Mouse (Mus musculus) neutrophil, adult 65 days (primary cell): ENCODE data around the gene Olfr166. TPM values are rescaled to one million over a fixed set of nuclear protein-coding genes. Genes with fewer than 3 reads are reported as not detected.

ENCODE experiments used
- total RNA-seq: library from RNA; stranded (reverse); gene quantifications from 2 replicates; pipeline ENCODE4 v1.2.4, GENCODE M21; 2023

The Olfr166 gene
- not detected in 2 replicates for total RNA-seq

DNA sequence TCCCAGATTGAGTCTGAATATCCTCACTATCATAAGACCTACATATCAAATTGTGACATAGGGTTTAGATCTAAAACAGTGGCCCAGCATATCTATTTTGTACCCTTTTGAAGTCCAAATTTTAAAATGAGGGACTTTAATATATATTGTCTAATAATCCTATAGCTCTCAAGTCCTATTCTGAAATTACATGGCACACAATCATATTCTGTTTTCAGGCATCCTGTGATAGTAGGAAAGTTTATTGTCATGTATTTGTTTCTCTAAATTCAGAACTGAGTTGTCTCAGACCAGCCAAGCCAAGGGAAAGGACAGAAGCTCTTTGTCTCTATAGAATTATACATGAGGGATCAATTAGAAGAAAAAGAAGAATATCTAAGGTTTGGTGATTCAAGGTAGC is at the start of gene Olfr166:
Gene Olfr166 (plus strand): TSS at position 301 of the 400 bp plus-strand sequence.

DNA sequence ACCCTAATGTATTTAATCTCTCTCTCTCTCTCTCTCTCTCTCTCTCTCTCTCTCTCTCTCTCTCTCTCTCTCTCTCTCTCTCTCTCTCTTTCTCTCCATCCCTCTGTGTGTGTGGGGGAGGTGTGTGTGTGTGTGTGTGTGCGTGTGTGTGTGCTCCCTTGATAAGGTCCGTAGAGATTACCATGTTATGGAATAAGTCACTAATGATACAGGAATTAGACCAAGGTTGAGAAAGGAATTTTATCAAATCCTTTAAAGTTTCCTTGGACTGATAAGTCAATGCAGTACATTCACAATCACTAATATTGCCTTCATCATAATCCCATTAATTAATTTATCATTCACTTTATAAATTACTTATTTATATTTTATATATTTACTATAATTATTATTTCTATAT is 38.7 kb downstream of the Olfr166 start, which contains the start of gene Olfr167:
Gene Olfr167 (minus strand): TSS at position 101 of the 400 bp plus-strand sequence.

GRCm38 (mm10) chr16:19535455-19535854 is 52.0 kb downstream of the Olfr166 start, which contains the start of gene Olfr168:
TSS of gene Olfr168 (minus strand) at chr16:19535555.

Other genes starting within 250 kb of the Olfr166 start
- gene Olfr164, start 169.6 kb upstream of the Olfr166 start, total RNA-seq: not detected in 2 replicates
- not detected in 2 replicates for gene Olfr165, start 60.6 kb upstream of the Olfr166 start, total RNA-seq
- gene Olfr167, start 38.6 kb downstream of the Olfr166 start, total RNA-seq: not detected in 2 replicates
- not detected in 2 replicates for gene Olfr168, start 51.9 kb downstream of the Olfr166 start, total RNA-seq
- gene Olfr169, start 88.1 kb downstream of the Olfr166 start, total RNA-seq: not detected in 2 replicates
- gene Olfr170, start 128.2 kb downstream of the Olfr166 start, total RNA-seq: not detected in 2 replicates
- not detected in 2 replicates for gene Olfr171, start 146.2 kb downstream of the Olfr166 start, total RNA-seq
- gene Lamp3, start 222.7 kb downstream of the Olfr166 start, total RNA-seq: not detected in 2 replicates